Mouse (Mus musculus) gastrocnemius, postnatal 10 days (tissue): ENCODE data around the gene Ubn1. TPM values are rescaled to one million over a fixed set of nuclear protein-coding genes. Genes with fewer than 3 reads are reported as not detected.

Experiments used
- DNase-seq: peaks from one replicate; pipeline ENCODE4 v3.0.0; 2021; ENCODE audit warnings: mixed read lengths
- long read RNA-seq, 2 experiments: library from polyadenylated mRNA; stranded (forward); transcript quantifications; one replicate each; pipeline ENCODE4 v2.0.0; 2021
- total RNA-seq, 2 experiments: library from RNA; stranded (reverse); gene quantifications; 2 replicates each; pipeline ENCODE4 v1.2.3; 2021

The Ubn1 gene
- 10 to 100 TPM; 27.1 to 33.0 TPM for total RNA-seq
- long read RNA-seq, experiment 1, full-length matches to known transcripts, result 10 of 29 reads
- long read RNA-seq, experiment 1, partial matches to known transcripts, result 16 of 29 reads
- long read RNA-seq, experiment 1, other reads (novel, unspliced or antisense), result 3 of 29 reads
- long read RNA-seq, experiment 2, full-length matches to known transcripts, result 9 of 26 reads
- long read RNA-seq, experiment 2, partial matches to known transcripts, result 11 of 26 reads
- long read RNA-seq, experiment 2, other reads (novel, unspliced or antisense), result 6 of 26 reads

DNA sequence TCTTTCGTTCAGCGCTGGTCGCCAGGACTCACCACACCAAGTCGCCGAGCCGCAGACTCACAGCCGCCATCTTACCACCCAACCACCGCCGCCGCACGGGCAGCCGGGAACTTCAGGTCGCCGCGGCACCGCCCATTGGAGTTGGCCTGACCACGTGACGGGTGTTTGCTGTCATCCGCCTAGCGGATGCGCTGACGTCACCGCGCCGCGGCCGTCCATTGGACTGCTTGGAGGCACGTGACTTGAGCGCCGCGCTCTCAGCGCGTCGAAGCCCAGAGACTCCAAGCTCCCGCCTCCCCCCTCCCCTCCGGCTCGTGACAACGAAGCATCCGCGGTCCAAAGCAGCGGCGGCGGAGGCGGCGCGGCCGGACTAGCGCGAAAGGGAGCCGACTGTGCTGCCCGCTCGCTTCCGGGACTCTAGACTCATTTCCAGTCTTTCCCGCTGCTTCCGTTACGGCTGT is at the start of gene Ubn1, which contains the start of gene Glyr1:
Gene Ubn1, plus strand, starts transcription at position 284 of the 461 bp plus-strand sequence.
Gene Glyr1, minus strand, starts transcription at position 90 of the 461 bp plus-strand sequence.
- DNase-seq, result peak; percentile 99

DNA sequence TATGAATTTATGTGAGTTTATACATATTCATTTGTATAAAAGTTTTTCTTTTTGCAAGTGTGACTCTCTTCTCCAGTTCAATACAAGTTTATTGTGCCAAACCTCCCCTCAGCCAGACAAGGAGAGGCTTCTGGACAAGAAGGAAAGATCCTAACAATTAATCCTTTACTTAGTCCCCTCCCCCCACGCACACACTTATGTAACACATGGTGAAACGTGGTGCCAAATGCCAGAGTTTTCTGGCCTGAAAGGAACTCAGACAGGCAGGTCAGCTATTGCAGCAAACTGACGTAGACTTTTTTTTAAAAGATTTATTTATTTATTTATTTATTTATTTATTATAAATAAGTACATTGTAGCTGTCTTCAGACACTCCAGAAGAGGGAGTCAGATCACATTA is 49.2 kb upstream of the Ubn1 start:
- no peak for DNase-seq

- no peak for DNase-seq
Observed at GRCm38 (mm10) chr16:5007067-5007466, 42.8 kb upstream of the Ubn1 start, which contains the start of gene Smim22. Gene Smim22, plus strand, starts transcription at chr16:5007288.

DNA sequence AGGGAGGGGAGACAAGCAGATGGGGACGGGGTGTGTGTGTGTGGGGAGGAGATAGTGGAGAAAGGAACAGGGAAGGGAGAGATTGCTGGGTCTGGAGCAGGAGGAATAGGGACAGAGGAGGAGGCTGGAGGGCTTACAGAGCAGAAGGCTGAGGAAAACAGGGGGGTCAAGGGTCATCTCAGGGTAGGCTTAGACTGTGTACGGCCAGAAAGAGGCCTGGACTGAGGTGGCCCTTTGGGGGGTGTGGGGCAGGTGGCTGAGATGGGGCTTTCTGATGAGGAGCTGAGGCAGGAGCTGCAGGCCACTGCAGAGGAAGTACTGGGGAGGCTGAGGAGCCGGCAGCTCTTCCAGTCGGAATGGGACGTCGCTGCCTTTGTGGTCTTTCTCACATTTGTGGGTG is 42.4 kb upstream of the Ubn1 start:
- DNase-seq, result no peak

DNA sequence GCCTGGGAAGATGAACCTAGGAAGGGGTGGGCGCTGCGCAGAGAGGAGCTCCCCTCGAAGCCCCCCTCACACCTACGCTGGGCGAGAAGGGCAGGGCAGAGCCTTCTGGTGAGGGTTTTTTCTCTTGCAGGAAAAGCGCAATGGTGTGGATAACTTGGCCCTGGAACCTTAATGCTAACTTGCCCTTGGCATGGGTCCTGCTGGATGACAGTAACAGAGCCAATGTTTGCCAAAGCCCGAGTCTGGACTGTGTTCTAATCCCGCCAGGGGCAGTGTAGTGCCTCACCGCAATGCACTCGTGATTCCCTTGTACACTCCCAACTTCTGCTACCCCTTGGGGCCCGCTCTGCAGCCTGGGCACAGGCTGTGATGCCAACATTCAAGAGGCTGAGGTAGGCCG is 41.8 kb upstream of the Ubn1 start:
- no peak for DNase-seq

DNA sequence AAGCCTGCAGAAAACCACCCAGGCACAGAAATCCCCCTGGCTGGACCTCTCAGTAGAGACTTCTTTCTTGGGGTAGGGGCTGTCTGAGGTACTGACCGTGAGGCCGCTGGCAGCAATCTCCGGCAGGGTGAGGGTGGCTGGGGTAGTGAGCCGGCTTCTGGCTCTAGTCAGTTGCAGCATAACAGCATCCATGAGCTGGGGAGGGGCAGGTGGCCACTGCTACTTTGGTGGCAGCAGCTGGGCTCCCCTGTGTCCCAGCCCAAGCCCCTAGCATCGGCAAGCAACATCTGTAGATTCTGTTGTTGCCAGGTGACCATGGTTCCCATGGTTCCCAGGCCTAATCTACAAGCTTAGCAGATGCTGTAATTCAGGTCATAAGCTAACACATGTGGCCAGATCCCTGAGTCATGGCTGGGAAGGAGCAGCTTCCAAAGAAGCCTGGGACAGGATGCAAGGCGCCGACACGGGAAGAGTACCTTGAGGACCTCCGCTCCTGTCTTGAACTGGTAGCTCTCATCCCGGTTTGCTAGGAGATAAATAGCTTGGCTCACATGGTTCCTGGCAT is 39.4 kb upstream of the Ubn1 start:
- DNase-seq, result no peak

DNA sequence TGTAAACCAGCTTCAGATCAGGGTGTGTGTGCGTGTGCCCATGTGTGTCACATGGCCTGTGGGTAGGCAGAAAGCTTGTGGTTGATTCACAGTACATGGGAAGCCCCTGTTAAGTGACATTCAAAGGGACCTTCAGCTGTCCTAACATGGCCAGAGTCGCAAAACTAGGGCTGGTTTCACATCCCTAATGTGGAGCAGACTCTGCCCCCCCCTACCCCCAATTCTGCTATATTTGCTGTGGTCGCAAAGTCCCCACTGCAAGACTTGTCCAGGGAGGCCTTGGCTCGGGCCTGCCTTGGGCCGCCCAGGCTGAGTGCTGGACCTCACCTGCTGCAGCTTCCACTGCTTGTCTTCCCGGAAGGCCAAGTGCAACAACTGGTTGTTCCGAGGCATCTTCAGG is 38.6 kb upstream of the Ubn1 start:
- DNase-seq, result no peak

DNA sequence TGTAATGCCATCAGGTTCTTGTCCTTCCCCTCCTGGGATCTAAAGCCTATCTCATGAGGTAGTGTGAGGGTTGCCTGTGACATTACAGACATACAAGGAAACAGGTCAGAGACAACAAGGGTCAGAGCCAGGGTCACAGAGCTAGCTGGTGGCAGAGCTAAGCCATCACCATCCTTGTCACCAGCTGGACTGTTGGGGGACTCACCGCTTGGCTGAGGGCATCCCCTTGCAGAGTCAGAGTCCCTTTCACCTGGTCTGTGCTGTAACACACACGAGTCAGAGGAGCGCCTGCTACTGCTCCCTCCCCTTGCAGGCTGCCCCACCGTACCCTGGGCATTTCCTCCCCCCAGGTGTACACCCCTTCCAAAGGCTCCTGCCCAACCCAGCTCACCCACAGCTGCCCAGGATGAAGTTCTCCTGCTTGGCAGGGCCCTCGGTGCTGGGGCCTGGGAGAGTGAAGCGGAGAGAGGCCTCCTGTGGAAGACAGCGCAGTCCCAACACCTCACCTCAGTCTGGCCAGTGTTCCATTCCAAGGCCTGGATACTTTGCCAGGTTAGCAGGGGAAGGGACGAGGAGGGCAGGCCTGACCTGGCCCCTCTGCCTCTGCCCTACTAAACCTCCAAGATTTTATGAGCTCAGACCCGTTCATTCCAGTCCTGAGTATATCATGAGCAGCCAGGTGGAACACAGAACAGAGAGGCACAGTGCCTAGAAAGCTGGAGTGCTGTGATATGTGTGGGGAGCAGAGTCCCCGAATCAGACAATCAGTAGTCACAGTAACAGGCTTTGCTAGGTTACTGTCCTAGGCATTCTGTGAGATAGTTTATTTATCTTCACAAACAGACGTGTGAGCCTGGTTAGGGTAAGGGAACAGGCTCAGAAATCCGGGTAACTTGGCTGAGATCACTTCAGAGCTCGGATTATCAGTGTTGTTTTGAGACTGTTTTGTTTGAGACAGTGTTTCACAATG is 37.5 kb upstream of the Ubn1 start:
- DNase-seq, result no peak

GRCm38 (mm10) chr16:5013054-5013838 is 36.6 kb upstream of the Ubn1 start, which contains the start of gene Rogdi:
Gene Rogdi, minus strand, starts transcription at chr16:5013553.
- DNase-seq, result peak; percentile 96

DNA sequence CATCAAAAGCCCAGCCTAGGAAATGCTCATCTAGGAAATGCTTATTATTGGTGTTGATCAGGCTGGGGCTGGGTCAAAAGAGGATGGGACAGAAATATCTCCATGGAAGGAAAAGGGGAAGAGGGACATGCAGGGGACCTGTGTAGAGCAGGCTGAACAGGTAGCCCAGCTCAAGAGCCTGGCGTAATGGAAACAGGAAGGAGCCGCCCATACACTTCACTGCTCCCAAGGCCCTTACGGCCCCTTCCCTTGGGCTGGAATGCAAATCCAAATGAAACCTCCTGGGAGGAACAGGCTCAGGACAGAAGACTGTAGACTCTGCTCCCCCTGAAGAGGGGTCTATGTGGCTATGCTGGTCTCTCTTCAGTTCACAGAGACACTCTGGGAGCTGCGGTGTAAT is 35.3 kb upstream of the Ubn1 start:
- no peak for DNase-seq

DNA sequence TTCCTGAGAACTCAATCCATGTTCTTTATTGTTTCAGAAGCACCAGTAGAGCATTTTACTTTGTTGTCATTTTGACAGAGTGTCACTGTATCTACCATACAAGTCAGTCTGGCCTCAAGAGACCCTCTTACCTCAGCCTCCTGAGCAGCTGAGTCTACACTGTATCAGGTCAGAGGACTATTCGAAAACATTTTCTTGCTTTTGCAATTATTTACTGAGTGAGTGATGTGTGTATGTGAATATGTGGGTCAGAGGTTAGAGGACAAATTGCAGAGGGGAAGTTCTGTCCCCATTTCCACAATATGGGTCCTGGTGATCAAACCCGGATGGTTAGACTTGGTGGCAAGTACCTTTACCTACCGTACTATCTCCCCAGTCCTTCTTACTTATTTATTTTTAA is 25.8 kb upstream of the Ubn1 start:
- DNase-seq, result no peak

- DNase-seq, result no peak
Observed at GRCm38 (mm10) chr16:5029847-5030246, 20.0 kb upstream of the Ubn1 start.

GRCm38 (mm10) chr16:5035591-5035990 is 14.3 kb upstream of the Ubn1 start:
- no peak for DNase-seq

- DNase-seq, result no peak
Observed at GRCm38 (mm10) chr16:5036649-5037234, 13.1 kb upstream of the Ubn1 start.

DNA sequence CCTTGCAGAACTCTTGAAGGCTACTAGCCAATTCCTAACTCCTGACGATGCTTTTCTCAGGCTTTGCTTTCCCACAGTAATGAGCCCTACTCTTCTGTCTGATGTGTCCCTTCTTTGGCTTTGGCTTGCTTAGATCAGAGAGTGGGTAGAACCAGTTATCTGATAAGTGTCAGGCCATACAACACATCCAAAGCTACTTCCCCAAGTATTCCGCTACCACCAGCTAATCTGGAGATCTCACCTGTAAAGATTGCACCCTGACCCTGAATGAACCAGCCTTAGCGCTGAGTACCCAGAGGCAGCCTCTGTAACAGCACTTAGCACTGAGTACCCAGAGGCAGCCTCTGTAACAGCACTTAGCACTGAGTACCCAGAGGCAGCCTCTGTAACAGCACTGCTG is 4.5 kb upstream of the Ubn1 start:
- DNase-seq, result no peak

DNA sequence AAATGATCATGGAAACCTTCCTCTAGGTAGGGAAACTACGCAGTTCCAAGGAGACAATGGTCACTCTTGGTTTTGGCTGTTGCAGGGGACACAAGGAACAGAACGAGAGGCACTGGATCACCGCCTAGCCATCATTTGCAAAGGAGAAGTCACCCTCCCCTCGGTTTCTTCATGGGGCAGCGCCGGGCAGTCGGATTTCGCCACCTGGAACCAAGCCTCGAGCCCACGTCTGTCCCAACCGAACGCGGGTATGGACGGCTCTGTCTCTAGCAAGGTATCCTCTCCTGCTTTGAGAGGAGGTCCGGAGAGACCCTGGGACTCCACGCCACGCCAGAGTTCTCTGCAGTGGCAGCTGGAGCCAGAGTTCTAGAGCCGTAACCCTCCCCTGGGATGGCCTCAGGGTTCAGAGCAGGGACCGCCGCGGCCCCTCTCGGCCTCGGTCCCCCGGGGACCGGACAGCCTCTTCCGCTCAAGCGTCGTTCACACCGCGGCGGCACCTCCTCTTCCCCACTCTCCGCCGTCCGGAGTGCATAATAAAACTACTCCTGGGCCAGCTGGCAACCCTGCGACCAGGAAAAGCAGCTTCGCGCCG is 579 bp upstream of the Ubn1 start:
- no peak for DNase-seq

DNA sequence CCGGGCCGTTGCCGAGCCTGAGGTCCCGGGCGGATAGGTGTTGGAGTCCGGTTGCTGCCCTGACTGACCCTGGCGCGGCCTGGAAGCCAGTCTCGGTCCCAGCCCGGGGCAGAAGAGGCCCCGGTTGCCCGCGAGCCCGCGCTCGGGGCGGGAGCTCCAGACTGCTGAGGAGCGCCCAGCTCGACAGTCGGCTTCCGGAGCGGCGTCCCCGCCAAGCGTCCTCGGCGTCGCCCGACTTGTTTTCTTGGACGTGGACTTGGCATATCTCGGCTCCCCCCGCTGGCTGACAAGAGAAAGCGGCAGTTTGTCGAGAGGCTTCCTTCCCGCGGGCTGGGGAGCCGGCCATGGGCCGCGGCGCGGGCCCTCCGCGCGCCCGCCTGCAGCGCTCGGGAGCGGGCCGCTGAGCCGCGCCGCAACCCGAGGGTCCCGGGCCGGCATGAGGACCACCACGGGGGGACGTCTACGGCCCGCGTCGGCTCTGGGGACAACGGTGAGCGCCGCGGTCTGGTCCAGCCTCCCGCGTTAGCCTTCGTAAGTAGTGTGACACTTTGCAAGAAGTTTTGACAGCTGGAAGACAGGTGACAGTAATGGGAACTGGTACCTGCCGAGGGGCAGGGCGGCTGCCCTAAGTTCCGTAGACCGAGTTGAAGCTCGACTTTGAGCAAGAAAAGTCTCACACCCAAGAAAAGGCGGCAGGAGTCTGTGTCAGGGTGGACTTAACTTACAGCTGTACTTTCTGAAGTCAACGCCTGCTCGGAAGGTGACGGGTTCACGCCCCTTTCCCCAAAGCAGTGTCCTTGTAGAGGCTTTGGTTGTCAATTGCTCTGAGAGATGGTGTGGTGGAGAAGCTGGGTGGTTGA is 624 bp downstream of the Ubn1 start:
- DNase-seq, result peak; percentile 79

GRCm38 (mm10) chr16:5058114-5058513 is 8.3 kb downstream of the Ubn1 start:
- DNase-seq, result no peak

- no peak for DNase-seq
Observed at GRCm38 (mm10) chr16:5063472-5063871, 13.6 kb downstream of the Ubn1 start.

GRCm38 (mm10) chr16:5070321-5070720 is 20.5 kb downstream of the Ubn1 start:
- no peak for DNase-seq
